Mouse (Mus musculus): ENCODE measurements at regions not wholly inside any gene's neighbourhood (a gene's known extent, or its start where the extent isn't known, plus 50 kb on each side); places are given as distances from the start of the nearest gene placed in this dataset.

GRCm38 (mm10) chr2:48665103-48665502 is 148.8 kb upstream of the Acvr2a start:
- no peak for TF ChIP-seq GATA1 (IDR thresholded peaks at IDR 0.05; ENCODE audit: borderline replicate concordance, low read length)
- TF ChIP-seq FLI1 (IDR thresholded peaks at IDR 0.05; ENCODE audit: low read length): no peak
